Mouse (Mus musculus) erythroblast, embryonic 14.5 days (primary cell): ENCODE data around the gene St6galnac3.

Experiments
- GATA1 ChIP-seq: IDR thresholded peaks from 2 replicates; pipeline ENCODE4 v1.6.1; 2012; ENCODE audit warnings: low read length, inconsistent platforms, mixed read lengths
- TAL1 ChIP-seq: IDR thresholded peaks from 3 replicates; pipeline ENCODE4 v1.6.1; 2012; ENCODE audit warnings: low read length, inconsistent platforms, mixed read lengths

DNA sequence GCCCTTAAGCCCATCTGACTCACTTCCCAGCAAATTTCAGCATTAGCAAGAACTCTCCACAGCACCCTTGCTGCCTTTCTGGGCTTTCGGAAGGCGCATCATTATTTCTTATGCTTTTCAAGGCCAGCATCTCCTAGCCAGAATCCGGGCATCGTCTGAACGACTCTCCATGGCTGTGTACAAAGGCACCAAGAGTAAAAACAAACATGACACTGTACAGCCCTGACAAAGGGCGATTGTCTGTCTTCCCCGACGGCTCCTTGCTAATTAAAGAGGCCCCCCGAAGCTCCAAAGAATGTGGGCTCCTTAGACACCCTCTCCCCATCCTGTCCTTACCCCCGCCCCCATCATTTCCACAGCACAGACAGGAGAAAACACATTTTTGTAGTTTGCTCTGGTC, 13.4 kb upstream of the St6galnac3 start:
- TF ChIP-seq GATA1 = no peak
- no peak for TF ChIP-seq TAL1
